Mouse (Mus musculus) urinary bladder, postnatal 4 days (tissue): ENCODE data around the gene Ptcd2.

Experiments
- DNase-seq, 2 experiments: peaks; one replicate each; pipeline ENCODE4 v3.0.0; 2021 to 2022; ENCODE audit warnings: low spot score in 2 of 2

Gene Ptcd2

DNA sequence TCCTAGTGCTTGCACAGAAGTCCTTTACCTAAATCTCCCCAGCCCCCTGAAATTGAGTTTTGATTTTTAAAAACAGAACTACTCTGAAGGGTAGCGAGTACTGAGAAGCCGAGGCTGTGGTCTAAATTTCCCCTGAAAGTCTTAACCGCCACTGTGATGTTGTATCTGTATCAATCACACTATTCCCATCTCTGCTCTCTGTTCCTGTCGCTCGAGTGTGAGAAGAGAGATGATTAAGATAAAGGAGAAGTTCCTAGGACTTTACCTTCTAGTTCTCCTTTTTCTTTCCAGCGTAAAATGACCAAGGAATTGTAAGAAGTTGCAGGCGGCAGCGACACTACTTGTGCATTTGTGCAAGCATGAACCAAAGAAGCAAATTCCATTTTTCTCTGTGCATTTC is 38.3 kb downstream of the Ptcd2 start:
- DNase-seq = no peak

DNA sequence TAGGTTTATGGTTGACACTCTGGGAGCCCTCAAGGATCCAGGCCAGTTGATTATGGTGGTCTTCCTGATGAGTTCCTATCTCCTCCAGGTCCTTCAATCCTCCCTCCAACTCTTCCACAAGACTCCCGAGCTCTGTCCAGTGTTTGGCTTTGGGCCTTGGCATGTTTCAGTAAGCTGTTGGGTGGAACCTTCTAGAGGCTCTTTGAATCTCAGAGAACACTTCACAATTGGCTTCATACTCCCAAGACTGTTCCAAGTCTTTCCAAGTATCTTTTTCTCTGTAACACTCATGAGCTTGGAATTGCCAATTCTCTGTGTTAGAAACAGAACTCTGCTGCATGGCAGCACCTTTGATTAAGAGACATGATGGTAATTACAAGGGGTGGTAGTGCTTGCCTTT is 39.3 kb downstream of the Ptcd2 start:
- no peak for DNase-seq

DNA sequence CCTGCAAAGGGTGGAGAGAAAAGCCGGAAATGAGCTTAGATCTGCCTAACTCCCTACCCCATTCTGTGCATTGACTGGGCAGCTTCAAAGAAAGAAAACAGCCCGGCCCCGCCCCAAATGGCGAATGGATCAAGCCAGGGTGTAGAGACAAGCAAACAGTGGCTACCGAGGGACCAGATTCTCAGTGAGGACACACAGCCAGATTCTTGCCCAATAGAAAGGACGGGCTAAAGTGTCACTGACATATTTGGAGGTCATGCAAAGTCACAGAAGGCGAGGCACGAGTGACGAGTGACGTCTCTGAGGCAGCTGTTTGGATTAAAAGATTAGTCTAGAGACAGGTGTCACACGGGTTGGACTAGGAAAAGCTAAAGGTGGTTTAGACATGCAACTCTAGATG is 40.1 kb downstream of the Ptcd2 start:
- DNase-seq = no peak

DNA sequence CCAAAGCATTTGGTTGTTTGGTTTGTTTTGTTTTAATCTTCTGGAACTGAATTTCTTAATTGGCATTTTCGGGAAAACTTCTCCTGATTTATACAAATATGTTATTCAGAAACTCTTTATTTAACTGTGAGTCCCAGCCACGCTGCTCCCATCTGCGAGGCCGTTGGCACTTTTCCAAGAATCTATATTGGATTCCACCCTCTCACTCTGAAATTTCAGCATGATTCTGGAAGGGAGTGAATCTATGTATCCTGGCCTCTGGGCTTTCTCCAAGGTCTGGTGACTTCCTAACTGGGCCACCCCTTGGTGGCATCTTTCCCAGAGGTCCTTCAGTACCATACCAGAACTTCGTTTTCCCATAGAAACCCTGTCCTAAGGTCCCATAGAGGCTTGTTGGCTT is 40.7 kb downstream of the Ptcd2 start:
- no peak for DNase-seq

DNA sequence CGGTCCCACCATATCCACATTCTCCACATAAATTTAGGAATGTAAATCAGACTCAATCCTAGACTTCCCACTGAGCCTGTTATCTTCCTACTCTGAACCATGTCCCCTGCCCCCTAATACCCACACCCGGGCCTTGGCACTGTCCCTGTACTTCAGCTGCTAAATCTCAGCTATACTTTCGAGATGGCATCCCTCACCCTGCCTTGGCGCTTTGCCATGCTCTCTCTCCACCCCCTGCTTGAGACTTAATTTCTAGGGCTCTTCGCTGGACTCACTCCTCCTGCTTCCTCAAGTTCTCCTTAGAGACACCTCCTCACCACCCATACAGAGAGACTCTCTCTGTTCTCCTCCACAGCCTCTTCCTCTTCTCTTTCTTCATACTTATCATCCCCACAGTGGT is 44.6 kb downstream of the Ptcd2 start:
- no peak for DNase-seq

DNA sequence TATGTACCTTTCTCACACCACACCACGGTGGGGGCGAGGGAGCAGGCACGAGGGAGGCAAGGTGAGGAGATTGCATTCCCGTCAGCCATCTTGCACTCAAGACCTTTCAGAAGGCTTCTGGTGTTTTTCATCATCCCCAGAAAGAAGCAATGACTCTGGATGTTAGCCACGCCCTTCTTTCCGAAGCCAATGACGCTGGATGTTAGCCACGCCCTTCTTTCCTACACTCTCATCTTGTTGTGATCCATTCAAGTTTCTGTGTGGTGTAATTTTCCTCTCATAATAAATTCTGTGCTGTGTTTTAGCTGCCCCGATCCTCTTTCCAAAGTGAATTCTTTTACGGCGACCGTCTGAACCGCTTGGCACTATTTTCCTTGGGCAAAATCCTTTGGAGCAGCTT is 50.3 kb downstream of the Ptcd2 start:
- no peak for DNase-seq

DNA sequence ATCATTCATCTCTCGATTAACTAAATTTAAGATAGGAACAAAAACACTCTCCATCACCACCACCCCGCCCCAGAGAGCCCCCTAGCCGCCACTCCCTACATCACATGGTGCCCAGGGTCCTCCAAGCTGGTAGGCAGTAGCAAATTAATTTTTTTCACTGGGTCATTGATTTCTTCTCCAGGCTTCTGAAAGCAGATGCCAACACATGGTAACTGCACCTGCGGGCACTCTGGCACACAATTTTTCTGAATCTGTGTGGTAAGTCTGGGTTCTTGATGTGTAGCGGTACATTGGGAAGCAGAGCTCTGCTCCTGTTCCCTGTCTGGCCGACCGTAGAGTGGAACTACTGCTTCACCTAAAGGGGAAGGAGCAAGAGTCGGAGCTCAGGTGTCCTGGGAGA is 53.7 kb downstream of the Ptcd2 start:
- DNase-seq = no peak

DNA sequence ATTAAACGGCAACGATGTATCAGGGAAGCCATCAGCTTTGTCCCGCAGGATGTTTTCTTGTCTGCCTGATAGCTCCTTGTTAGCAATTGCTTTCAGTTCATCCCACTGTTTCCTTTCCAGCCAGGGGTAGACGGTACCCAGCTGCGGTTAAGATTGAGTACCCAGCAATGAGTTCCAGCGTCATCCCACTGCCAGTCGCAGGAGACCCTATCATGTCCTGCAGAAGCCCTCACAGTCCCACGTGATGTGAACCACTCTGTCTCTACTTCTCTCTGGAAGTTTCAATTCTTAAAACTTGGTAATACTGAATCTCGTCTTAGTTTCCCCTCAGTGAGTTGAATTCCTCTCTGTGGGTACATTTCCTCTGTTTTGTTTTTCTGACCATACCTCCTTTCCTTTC is 56.7 kb downstream of the Ptcd2 start:
- DNase-seq = no peak

DNA sequence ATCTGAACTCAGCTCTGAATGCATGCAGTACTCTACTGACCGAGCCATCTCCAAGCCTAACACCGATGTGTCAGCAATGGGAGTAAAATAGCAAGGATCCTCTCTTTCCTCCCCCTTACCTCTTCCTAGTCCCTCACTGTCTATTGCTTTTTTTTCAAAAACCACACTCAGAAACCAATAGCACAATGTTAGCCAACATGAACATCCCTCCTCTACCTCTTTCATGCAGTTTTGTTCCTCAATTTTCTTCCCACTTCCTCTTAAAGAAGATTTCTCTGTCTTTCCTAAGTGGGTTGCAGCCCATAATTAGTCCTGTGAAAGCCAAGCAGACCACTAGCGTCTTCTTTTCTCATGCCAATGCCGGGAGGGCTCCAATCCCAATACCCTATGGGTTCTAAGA is 57.3 kb downstream of the Ptcd2 start:
- DNase-seq = no peak

DNA sequence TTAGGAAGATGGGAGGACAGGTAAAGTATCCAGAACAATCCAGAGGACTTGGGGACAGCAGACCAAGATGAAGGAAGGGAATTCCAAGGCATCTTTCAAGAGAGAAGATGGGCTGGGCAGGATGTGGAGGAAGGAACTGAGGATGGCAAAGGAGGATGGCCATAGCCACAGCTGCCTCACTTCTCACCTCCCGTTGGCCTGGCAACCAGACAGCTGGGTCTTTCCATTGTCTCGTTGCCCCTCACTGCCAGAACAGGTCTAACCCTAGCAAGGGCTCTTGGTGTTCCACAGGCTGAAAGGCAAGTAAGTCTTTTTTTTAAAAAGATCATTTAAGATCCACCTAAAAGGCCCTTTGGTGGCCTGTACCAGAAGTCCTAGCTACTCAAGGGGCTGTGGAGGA is 59.3 kb downstream of the Ptcd2 start:
- no peak for DNase-seq

DNA sequence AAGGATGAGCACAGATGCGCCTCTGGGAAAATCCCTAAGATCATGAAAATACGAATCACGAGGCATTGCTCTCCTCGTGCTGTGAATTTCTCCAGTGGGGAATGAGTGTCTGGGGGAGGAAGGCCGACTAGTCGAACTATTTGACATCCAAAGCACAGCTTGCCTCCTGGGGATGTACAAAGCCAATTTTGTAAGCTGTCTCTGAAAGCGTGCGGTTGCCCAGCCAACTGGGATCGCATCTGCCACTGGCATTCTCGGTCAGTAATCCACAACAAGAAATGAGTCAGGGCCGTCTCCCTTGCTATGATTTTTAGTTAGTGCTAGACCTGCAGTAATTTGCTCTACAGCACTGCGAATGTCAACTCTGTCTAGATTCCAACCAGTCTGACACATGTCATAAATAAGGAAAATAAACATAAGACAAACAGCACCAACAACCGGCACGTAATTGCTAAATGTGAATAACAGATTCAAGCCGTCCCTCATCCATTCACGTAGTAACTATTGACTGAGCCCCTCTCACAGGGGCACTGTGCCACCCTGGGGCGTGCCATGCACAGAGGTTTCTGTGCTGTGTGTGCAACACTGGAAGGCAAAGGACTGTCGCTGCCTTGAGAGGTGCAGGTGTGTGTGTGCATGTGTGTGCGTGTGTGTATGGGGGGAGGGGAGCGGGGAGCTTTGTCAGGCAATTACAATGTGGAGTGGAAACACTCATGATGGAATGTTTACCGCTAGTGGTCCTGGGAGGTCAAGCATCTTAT is 59.9 kb downstream of the Ptcd2 start:
- DNase-seq = no peak

DNA sequence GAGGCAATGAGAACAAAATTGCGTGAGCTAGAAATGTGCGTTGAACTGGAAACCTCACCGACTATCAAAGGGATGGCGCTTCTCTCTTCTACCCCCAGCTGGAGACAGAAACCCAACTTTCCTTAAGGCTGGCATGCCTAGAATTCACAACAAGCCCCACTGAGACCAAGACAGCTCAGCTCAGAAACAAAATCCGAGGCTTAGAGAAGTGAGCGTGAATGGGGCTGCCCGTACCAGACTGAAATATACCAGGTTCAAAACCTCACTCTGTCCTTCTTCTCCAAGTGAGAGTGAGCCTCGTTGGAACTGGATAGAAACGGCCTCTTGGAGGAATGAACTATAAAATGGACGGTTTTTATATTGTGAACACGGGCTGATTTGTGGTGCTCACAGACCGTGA is 60.6 kb downstream of the Ptcd2 start:
- DNase-seq = no peak

DNA sequence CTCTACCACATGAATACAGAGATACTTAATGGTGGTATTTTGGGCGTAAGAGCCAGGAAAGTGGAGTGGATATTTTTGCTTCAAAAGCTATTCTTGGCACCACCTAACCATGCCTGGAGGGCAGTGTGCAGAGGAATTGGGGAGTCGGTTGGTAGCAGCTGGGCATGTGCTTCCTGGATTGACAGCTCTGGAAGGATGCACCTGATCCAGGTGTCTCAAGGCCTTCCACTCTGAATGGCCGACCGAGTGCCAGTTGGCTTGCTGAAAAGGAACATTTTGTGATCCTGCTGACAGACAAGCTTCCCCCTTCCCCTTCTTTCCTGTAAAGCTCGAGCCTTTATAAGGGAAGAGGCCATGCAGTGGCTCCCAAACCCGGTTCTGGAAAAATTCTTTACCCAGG is 61.5 kb downstream of the Ptcd2 start:
- no peak for DNase-seq

DNA sequence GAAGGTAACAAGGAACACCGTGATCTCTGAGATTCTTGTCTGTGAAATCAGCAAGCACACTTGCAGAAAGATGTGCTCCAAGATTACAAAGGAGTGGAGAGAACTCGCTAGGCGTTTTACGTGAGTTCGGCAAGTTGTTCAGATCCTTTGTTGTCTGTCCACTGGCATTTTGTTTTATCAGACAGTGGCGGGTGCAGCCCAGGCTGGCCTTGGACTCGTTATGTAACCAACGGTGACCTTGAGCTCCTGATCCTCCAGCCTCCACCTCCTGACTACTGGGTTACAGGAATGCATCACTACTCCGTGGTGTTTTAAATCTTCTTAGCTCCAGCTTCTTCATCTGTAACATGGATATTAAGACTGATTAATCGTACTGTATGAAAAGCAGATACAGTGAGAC is 65.2 kb downstream of the Ptcd2 start:
- peak in 1 of 2 experiments; percentile 55 for DNase-seq

DNA sequence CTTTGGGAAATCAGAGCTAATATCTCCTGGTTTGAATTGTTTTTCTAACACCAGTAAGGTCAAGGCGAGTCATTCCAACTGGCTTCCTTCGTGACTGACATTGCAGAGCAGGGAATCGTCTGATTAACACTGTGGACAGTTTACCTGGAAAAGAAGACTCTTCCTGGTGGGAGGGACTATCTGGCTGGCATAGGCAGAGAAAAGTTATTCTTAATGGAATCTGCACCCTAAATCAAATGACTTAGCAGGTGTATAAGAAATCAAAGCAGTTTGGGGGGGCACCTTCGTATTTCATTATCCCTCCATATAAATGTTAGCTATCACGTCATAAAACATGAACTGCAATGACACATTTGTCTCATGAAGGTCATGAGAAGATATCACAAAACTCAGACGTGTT is 66.0 kb downstream of the Ptcd2 start:
- peak in 1 of 2 experiments; percentile 28 for DNase-seq

DNA sequence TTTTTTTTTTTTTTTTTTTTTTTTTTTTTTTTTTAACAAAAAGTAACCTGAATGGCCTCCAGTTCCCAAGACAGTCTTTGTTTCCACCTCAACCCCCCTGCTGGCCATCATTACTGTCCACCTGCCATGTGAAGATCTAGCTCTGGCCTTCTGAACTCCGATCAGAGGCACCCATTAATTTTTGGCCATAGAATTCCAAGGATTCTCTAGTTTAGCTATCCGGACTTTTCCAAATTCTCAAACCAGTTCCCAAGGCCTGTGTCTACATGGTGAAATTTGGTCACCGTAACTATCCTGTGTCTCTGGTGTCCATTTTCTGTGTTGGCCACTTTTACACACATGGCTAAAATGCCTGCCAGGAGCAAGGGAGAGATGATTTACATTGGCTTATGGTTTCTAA is 67.0 kb downstream of the Ptcd2 start:
- no peak for DNase-seq

DNA sequence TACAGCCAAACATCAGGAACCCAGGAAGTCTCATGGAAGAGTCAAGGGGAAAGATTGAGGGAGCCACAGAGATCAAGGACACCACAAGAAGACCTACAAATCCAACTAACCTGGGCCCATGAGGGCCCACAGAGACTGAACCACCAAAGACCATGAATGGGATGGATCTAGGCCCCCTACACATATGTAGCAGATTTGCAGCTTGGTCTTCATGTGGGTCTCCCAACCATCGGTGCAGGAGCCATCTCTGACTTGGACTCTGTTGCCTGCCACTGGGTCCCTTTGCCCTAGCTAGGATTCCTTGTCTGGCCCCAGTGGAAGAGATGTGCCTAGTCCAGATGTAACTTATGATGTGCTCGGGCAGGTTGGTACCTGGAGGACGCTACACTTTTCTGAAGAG is 72.5 kb downstream of the Ptcd2 start:
- no peak for DNase-seq
